Mouse (Mus musculus) liver, adult 2 months (tissue): ENCODE results near the gene Myh14.

Source experiments
- CTCF ChIP-seq: fragments of 200-500 bp; IDR thresholded peaks from 2 replicates; pipeline ENCODE4 v1.5.1; 2011; ENCODE audit warnings: low read depth, low read length, control low read depth
- POLR2A ChIP-seq: fragments of 200-500 bp; IDR thresholded peaks from 2 replicates; pipeline ENCODE4 v1.6.1; 2011; ENCODE audit warnings: low read length, control low read depth; ENCODE audit not compliant: insufficient read depth; ENCODE audit errors: extremely low read depth

DNA sequence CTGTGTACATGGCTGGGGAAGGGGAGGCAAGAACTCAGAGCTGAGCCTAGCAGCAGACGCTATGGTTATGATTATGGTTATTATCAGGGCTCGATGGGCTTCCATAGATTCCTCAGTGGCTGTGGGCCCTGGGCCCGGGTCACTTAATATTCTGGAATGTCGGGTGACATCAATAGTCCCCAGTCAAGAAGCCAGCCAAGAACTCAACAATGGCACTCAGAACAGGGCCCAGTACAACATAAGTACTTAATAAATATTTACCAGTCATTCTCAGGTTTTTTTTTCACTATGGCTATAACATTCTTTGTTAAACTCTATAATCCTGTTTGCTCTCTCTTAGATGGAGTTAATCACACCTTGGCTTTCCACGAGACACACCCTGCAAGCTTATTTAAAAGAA lies 7.1 kb downstream of the Myh14 start:
- TF ChIP-seq POLR2A (no peak), CTCF (no peak)
